Mouse (Mus musculus) kidney, postnatal 36 days (tissue): ENCODE measurements around the gene Samt1.
"Not testable (repeated sequence)": the region's sequence is repeated elsewhere in the genome, so short reads cannot be mapped to it uniquely, and the experiment has no call there.

Experiments used
- DNase-seq, 2 experiments: peaks; one replicate each; pipeline ENCODE4 v3.0.0; 2021 to 2022; ENCODE audit warnings: mixed read lengths in 2 of 2

The Samt1 gene

GRCm38 (mm10) chrX:154012540-154012939, at the start of gene Samt1:
Gene Samt1, minus strand, starts transcription at chrX:154012640.
- DNase-seq = not testable (repeated sequence)

- not testable (repeated sequence) for DNase-seq
These were observed 42.5 kb upstream of the Samt1 start, which contains the start of gene Gm10057 for GRCm38 (mm10) chrX:154054939-154055338. Gene Gm10057, minus strand, starts transcription at chrX:154055039.

GRCm38 (mm10) chrX:154033727-154034126, 21.3 kb upstream of the Samt1 start, which contains the start of gene 4921511M17Rik:
Gene 4921511M17Rik, minus strand, starts transcription at chrX:154033827.
- DNase-seq = not testable (repeated sequence)

- DNase-seq = not testable (repeated sequence)
These were observed 35.5 kb downstream of the Samt1 start for GRCm38 (mm10) chrX:153976914-153977313.

GRCm38 (mm10) chrX:153976467-153976866, 36.0 kb downstream of the Samt1 start:
- DNase-seq = not testable (repeated sequence)

GRCm38 (mm10) chrX:153974450-153974849, 38.0 kb downstream of the Samt1 start:
- peak in 1 of 2 experiments; percentile 39 for DNase-seq

GRCm38 (mm10) chrX:153952866-153953265, 59.6 kb downstream of the Samt1 start:
- DNase-seq = not testable (repeated sequence)
